Mouse (Mus musculus) kidney, adult 2 months (tissue): ENCODE measurements around the gene Rrm2. TPM values are rescaled to one million over a fixed set of nuclear protein-coding genes. Genes with fewer than 3 reads are reported as not detected.
"Not testable (repeated sequence)": the region's sequence is repeated elsewhere in the genome, so short reads cannot be mapped to it uniquely, and the experiment has no call there.

Source experiments
- DNase-seq: peaks from one replicate; pipeline ENCODE4 v3.0.0; 2021
- H3K27ac ChIP-seq: fragments of 200-500 bp; 2 replicates; pipeline ENCODE4 v1.5.1; 2012; ENCODE audit warnings: low read depth, low read length, control low read depth, inconsistent platforms; ENCODE audit not compliant: insufficient read depth
- H3K27me3 ChIP-seq: fragments of 200-500 bp; replicated peaks from 2 replicates; pipeline ENCODE4 v1.6.1; 2012; ENCODE audit warnings: mild to moderate bottlenecking, moderate library complexity, low read length, inconsistent platforms; ENCODE audit not compliant: control insufficient read depth, insufficient read depth
- H3K36me3 ChIP-seq: fragments of 200-500 bp; 2 replicates; pipeline ENCODE4 v1.6.1; 2012; ENCODE audit warnings: mild to moderate bottlenecking, moderate library complexity, low read length, inconsistent platforms; ENCODE audit not compliant: control insufficient read depth, insufficient read depth
- H3K4me1 ChIP-seq: fragments of 200-500 bp; 2 replicates; pipeline ENCODE4 v1.6.1; 2011; ENCODE audit warnings: low read length; ENCODE audit not compliant: control insufficient read depth, insufficient read depth
- H3K4me3 ChIP-seq: fragments of 200-500 bp; 2 replicates; pipeline ENCODE4 v1.5.1; 2011; ENCODE audit warnings: mild to moderate bottlenecking, low read depth, low read length, control low read depth; ENCODE audit not compliant: insufficient read depth
- CTCF ChIP-seq: fragments of 200-500 bp; conservative IDR thresholded peaks from 2 replicates; pipeline ENCODE4 v1.5.1; 2011; ENCODE audit warnings: low read depth, mild to moderate bottlenecking, control low read depth, low read length, moderate library complexity, mixed read lengths; ENCODE audit not compliant: insufficient read depth, insufficient read length
- POLR2A ChIP-seq: fragments of 200-500 bp; IDR thresholded peaks from one replicate; pipeline ENCODE4 v1.6.1; 2011; ENCODE audit warnings: low read depth, low read length, control low read depth
- WGBS: fragments of 180-500 bp; shearing (Covaris S2); methylation state at CpG from one replicate; pipeline ENCODE4 v1.1.7; 2018; 5-methylcytosine and 5-hydroxymethylcytosine counted together
- polyA plus RNA-seq: library from polyadenylated mRNA; depleted of rRNA; stranded (reverse); fragments of >200 nt; gene quantifications from 2 replicates; pipeline ENCODE4 v1.2.3, GENCODE M21; 2012

The Rrm2 gene
- polyA plus RNA-seq, 1 experiment, result 1.6 TPM

GRCm38 (mm10) chr12:24734828-24735394 lies 26.9 kb downstream of the Rrm2 start:
- no peak for TF ChIP-seq CTCF
- TF ChIP-seq POLR2A, result no peak
- Histone ChIP-seq H3K27ac (no peak overlapping the region), H3K36me3 (no peaks in the 10 kb centered on the region), H3K27me3 (no peaks in the 10 kb centered on the region), H3K4me3 (no peak overlapping the region), H3K4me1 (no peaks in the 10 kb centered on the region)
- peak; percentile 50 for DNase-seq
- whole genome bisulfite sequencing, result 50% methylated on average over 13 of the region's 13 CpGs

GRCm38 (mm10) chr12:24736956-24737355 lies 28.9 kb downstream of the Rrm2 start:
- 89% methylated on average over 2 of the region's 2 CpGs for WGBS
- no peak for DNase-seq
- no peak for TF ChIP-seq POLR2A
- no peak for TF ChIP-seq CTCF

GRCm38 (mm10) chr12:24739963-24740362 lies 31.9 kb downstream of the Rrm2 start:
- no peak for TF ChIP-seq POLR2A
- no peaks in the 10 kb centered on the region for H3K4me1 ChIP-seq
- H3K4me3 ChIP-seq, result no peak overlapping the region
- H3K36me3 ChIP-seq, result no peaks in the 10 kb centered on the region
- no peak overlapping the region for H3K27ac ChIP-seq
- H3K27me3 ChIP-seq, result no peaks in the 10 kb centered on the region
- DNase-seq, result no peak
- 88% methylated on average over 1 of the region's 1 CpGs for WGBS

More at GRCm38 (mm10) chr12:24736956-24737355, 28.9 kb downstream of the Rrm2 start:
- Histone ChIP-seq H3K27ac (no peak overlapping the region), H3K36me3 (no peaks in the 10 kb centered on the region), H3K27me3 (no peaks in the 10 kb centered on the region), H3K4me1 (no peaks in the 10 kb centered on the region), H3K4me3 (no peak overlapping the region)

- not testable (repeated sequence) for H3K4me3 ChIP-seq, H3K27me3 ChIP-seq, H3K36me3 ChIP-seq, H3K27ac ChIP-seq, H3K4me1 ChIP-seq, DNase-seq
- 77% methylated on average over 6 of the region's 6 CpGs for WGBS
- 0 out of 2 replicates have a peak, but pooled peaks have one; percentile 17 for TF ChIP-seq CTCF
These were observed 33.5 kb downstream of the Rrm2 start for GRCm38 (mm10) chr12:24741535-24741934.

GRCm38 (mm10) chr12:24744309-24744708 lies 36.3 kb downstream of the Rrm2 start:
- DNase-seq, result no peak
- WGBS, result 85% methylated on average over 1 of the region's 1 CpGs
- Histone ChIP-seq H3K36me3 (no peaks in the 10 kb centered on the region), H3K27me3 (no peaks in the 10 kb centered on the region), H3K27ac (no peak overlapping the region), H3K4me1 (no peaks in the 10 kb centered on the region), H3K4me3 (no peak overlapping the region)
- no peak for TF ChIP-seq CTCF
- no peak for TF ChIP-seq POLR2A

GRCm38 (mm10) chr12:24746579-24747296 lies 38.7 kb downstream of the Rrm2 start:
- Histone ChIP-seq H3K27me3 (no peaks in the 10 kb centered on the region), H3K27ac (no peak overlapping the region), H3K4me1 (no peaks in the 10 kb centered on the region), H3K4me3 (no peak overlapping the region), H3K36me3 (no peaks in the 10 kb centered on the region)
- 66% methylated on average over 5 of the region's 5 CpGs for WGBS
- DNase-seq, result peak; percentile 51
- TF ChIP-seq POLR2A (no peak), CTCF (no peak)

GRCm38 (mm10) chr12:24747297-24747696 lies 39.3 kb downstream of the Rrm2 start:
- H3K27me3 ChIP-seq, result no peaks in the 10 kb centered on the region
- WGBS, result 65% methylated on average over 8 of the region's 8 CpGs
- TF ChIP-seq POLR2A (no peak), CTCF (no peak)
- no peak for DNase-seq
- H3K4me3 ChIP-seq, result no peak overlapping the region
- H3K36me3 ChIP-seq, result no peaks in the 10 kb centered on the region
- H3K27ac ChIP-seq, result no peak overlapping the region
- no peaks in the 10 kb centered on the region for H3K4me1 ChIP-seq
